Mouse (Mus musculus) inflammation-experienced regulatory T-cells, adult 6 months (primary cell): ENCODE results near the gene Gm10715. TPM values are rescaled to one million over a fixed set of nuclear protein-coding genes. Genes with fewer than 3 reads are reported as not detected.
"Not testable (repeated sequence)": the region's sequence is repeated elsewhere in the genome, so short reads cannot be mapped to it uniquely, and the experiment has no call there.

Experiments used
- ATAC-seq: one replicate; pipeline ENCODE4 v1.8.0; 2017
- polyA plus RNA-seq, 3 experiments: library from polyadenylated mRNA; unstranded; fragments of 100-300 nt; shearing (Covaris generic); gene quantifications; one replicate each; pipeline ENCODE4 v1.2.1; 2017

Gene Gm10715
- polyA plus RNA-seq, 3 experiments from 2014 or later, result not detected

DNA sequence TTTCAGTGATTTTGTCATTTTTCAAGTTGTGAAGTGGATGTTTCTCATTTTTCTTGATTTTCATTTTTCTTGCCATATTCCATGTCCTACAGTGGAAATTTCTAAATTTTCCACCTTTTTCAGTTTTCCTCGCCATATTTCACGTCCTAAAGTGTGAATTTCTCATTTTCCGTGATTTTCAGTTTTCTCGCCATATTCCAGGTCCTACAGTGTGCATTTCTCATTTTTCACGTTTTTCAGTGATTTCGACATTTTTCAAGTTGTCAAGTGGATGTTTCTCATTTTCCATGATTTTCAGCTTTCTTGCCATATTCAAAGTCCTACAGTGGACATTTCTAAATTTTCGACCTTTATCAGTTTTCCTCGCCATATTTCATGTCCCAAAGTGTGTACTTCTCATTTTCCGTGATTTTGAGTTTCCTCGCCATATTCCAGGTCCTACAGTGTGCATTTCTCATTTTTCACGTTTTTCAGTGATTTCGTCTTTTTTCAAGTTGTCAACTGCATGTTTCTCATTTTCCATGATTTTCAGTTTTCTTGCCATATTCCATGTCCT lies 11.7 kb upstream of the Gm10715 start, which contains the start of gene Gm10717:
TSS of gene Gm10717 (plus strand) at position 506 of the 556 bp plus-strand sequence.
- not testable (repeated sequence) for ATAC-seq

DNA sequence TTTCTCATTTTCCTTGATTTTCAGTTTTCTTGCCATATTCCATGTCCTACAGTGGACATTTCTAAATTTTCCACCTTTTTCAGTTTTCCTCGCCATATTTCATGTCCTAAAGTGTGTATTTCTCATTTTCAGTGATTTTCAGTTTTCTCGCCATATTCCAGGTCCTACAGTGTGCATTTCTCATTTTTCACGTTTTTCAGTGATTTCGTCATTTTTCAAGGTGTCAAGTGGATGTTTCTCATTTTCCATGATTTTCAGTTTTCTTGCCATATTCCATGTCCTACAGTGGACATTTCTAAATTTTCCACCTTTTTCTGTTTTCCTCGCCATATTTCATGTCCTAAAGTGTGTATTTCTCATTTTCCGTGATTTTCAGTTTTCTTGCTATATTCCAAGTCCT lies 11.0 kb upstream of the Gm10715 start:
- ATAC-seq, result not testable (repeated sequence)

DNA sequence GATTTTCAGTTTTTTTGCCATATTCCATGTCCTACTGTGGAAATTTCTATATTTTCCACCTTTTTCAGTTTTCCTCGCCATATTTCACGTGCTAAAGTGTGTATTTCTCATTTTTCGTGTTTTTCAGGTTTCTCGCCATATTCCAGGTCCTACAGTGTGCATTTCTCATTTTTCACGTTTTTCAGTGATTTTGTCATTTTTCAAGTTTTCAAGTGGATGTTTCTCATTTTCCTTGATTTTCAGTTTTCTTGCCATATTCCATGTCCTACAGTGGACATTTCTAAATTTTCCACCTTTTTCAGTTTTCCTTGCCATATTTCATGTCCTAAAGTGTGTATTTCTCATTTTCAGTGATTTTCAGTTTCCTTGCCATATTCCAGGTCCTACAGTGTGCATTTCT lies 10.5 kb upstream of the Gm10715 start:
- ATAC-seq, result not testable (repeated sequence)

DNA sequence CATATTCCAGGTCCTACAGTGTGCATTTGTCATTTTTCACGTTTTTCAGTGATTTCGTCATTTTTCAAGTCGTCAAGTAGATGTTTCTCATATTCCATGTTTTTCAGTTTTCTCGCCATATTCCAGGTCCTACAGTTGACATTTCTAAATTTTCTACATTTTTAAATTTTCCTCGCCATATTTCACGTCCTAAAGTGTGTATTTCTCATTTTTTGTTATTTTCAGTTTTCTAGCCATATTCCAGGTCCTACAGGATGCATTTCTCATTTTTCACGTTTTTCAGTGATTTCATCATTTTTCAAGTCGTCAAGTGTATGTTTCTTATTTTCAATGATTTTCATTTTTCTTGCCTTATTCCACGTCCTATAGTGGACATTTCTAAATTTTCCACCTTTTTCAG lies 9.9 kb upstream of the Gm10715 start:
- ATAC-seq, result not testable (repeated sequence)

DNA sequence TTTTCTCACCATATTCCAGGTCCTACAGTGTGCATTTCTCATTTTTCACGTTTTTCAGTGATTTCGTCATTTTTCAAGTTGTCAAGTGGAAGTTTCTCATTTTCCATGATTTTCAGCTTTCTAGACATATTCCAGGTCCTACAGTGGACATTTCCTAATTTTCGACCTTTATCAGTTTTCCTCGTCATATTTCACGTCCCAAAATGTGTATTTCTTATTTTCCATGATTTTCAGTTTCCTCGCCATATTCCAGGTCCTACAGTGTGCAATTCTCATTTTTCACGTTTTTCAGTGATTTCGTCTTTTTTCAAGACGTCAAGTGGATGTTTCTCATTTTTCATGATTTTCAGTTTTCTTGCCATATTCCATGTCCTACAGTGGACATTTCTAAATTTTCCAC lies 9.5 kb upstream of the Gm10715 start:
- not testable (repeated sequence) for ATAC-seq

DNA sequence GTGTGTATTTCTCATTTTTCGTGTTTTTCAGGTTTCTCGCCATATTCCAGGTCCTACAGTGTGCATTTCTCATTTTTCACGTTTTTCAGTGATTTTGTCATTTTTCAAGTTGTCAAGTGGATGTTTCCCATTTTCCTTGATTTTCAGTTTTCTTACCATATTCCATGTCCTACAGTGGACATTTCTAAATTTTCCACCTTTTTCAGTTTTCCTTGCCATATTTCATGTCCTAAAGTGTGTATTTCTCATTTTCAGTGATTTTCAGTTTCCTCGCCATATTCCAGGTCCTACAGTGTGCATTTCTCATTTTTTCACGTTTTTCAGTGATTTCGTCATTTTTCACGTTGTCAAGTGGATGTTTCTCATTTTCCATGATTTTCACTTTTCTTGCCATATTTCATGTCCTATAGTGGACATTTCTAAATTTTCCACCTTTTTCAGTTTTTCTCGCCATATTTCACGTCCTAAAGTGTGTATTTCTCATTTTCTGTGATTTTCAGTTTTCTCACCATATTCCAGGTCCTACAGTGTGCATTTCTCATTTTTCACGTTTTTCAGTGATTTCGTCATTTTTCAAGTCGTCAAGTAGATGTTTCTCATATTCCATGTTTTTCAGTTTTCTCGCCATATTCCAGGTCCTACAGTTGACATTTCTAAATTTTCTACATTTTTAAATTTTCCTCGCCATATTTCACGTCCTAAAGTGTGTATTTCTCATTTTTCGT lies 7.2 kb upstream of the Gm10715 start:
- ATAC-seq, result not testable (repeated sequence)

DNA sequence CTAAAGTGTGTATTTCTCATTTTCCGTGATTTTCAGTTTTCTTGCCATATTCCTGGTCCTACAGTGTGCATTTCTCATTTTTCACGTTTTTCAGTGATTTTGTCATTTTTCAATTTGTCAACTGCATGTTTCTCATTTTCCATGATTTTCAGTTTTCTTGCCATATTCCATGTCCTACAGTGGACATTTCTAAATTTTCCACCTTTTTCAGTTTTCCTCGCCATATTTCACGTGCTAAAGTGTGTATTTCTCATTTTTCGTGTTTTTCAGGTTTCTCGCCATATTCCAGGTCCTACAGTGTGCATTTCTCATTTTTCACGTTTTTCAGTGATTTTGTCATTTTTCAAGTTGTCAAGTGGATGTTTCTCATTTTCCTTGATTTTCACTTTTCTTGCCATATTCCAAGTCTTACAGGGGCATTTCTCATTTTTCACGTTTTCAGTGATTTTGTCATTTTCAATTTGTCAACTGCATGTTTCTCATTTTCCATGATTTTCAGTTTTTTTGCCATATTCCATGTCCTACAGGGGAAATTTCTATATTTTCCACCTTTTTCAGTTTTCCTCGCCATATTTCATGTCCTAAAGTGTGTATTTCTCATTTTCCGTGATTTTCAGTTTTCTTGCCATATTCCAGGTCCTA lies 5.9 kb upstream of the Gm10715 start:
- ATAC-seq, result not testable (repeated sequence)

DNA sequence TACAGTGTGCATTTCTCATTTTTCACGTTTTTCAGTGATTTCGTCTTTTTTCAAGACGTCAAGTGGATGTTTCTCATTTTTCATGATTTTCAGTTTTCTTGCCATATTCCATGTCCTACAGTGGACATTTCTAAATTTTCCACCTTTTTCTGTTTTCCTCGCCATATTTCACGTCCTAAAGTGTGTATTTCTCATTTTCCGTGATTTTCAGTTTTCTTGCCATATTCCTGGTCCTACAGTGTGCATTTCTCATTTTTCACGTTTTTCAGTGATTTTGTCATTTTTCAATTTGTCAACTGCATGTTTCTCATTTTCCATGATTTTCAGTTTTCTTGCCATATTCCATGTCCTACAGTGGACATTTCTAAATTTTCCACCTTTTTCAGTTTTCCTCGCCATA lies 2.4 kb upstream of the Gm10715 start, which contains the start of gene Gm17535:
TSS of gene Gm17535 (plus strand) at position 301 of the 400 bp plus-strand sequence.
- not testable (repeated sequence) for ATAC-seq

DNA sequence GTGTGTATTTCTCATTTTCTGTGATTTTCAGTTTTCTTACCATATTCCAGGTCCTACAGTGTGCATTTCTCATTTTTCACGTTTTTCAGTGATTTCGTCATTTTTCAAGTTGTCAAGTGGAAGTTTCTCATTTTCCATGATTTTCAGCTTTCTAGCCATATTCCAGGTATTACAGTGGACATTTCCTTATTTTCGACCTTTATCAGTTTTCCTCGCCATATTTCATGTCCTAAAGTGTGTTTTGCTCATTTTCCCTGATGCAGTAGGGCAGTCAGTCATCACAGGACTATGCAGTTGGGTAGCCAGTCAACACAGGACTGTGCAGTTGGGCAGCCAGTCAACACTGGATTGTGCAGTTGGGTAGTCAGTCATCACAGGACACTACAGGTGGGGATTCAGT lies 1.5 kb downstream of the Gm10715 start:
- ATAC-seq, result not testable (repeated sequence)

Other genes starting within 250 kb of the Gm10715 start
- under 1 TPM in 1 of 3 experiments, not detected in 2; 0.74 TPM for gene Gm10722, start 36.0 kb upstream of the Gm10715 start, polyA plus RNA-seq
- gene Gm11168, start 33.5 kb upstream of the Gm10715 start, polyA plus RNA-seq, result 1 to 10 TPM in 1 of 3 experiments, under 1 TPM in 1, not detected in 1; 0.84 to 2.4 TPM
- under 1 TPM in 1 of 3 experiments, not detected in 2; 0.99 TPM for gene Gm10721, start 23.7 kb upstream of the Gm10715 start, polyA plus RNA-seq
- gene Gm10720, start 21.2 kb upstream of the Gm10715 start, polyA plus RNA-seq, result not detected
- 1 to 10 TPM in 1 of 3 experiments, under 1 TPM in 1, not detected in 1; 0.89 to 3.2 TPM for gene Gm10719, start 19.5 kb upstream of the Gm10715 start, polyA plus RNA-seq
- 1 to 10 TPM in 2 of 3 experiments, not detected in 1; 1.3 TPM for gene Gm10718, start 13.3 kb upstream of the Gm10715 start, polyA plus RNA-seq
- 1 to 10 TPM; 3.1 to 8.1 (median 4.5) TPM for gene Gm10717, start 11.5 kb upstream of the Gm10715 start, polyA plus RNA-seq
- gene Gm17535, start 2.3 kb upstream of the Gm10715 start, polyA plus RNA-seq, result not detected